Mouse (Mus musculus) embryonic fibroblast, embryonic 13.5 days (primary cell): ENCODE data around the gene F11r.

Experiments used
- CTCF ChIP-seq: IDR thresholded peaks from 2 replicates; pipeline ENCODE4 v1.5.1; 2011; ENCODE audit warnings: mild to moderate bottlenecking, control low read depth, low read length, moderate library complexity, borderline replicate concordance; ENCODE audit not compliant: insufficient read depth
- POLR2A ChIP-seq: IDR thresholded peaks from 2 replicates; pipeline ENCODE4 v1.6.1; 2011; ENCODE audit warnings: low read depth, mild to moderate bottlenecking, control low read depth, low read length, moderate library complexity

DNA sequence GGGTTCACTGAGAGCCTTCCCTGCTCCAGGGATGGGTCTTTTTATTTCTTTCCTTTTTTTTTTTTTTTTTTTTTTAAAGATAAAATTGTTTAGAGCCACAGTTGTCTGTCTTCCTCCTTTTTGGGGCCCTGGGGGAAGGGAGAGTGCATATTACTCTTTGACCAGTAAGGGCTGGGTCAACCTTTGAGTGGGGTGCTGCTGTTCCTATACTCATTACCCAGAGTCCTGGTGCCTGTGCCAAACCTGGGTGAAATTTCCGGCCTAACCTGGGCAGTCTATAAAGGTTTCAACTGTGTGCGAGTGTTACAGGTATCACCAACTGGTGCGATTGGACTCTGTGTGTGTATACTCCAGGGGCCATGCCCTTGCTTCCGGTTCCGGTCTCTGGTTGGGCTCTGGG is 18.7 kb upstream of the F11r start, which contains the start of gene Tstd1:
- TF ChIP-seq POLR2A = no peak
- no peak for TF ChIP-seq CTCF
